Mouse (Mus musculus) embryonic stem cell, embryonic (primary cell): ENCODE results near the gene Rpl23.

ENCODE experiments used
- CTCF ChIA-PET, 4 experiments: fragments of 300-600 bp in 2 of 4; fragments of 350-600 bp in 2 of 4; sonication (Branson Sonifier 250); formaldehyde crosslinking; loops; one replicate each; lab custom pipeline; 2022; ENCODE audit warnings: inconsistent platforms in 2 of 4; lab: Charles Lee
- POLR2A ChIA-PET, 4 experiments: fragments of 300-600 bp in 2 of 4; fragments of 350-600 bp in 2 of 4; sonication (Branson Sonifier 250); formaldehyde crosslinking; loops; one replicate each; lab custom pipeline; 2022; ENCODE audit warnings: antibody characterized with exemption in 4 of 4, inconsistent platforms in 1 of 4; lab: Charles Lee

The Rpl23 gene

GRCm38 (mm10) chr11:97744063-97744717 lies 38.0 kb downstream of the Rpl23 start, which contains the start of gene Pip4k2b:
Gene Pip4k2b, minus strand, starts transcription at chr11:97744704.
- ChIA-PET POLR2A (interaction anchor here (0.5 to 4.8 kb wide), 60 partner anchors 9 to 789 kb away, joined by 3 to 54 read pairs (median 4); partner anchors contain the start of genes Psmb3 (in 4 of the 4), 1700001P01Rik (in 3 of the 4), Cwc25 (in 3 of the 4) and Rpl23 (in 3 of the 4)), CTCF (interaction anchor here (0.5 to 2.0 kb wide), 9 partner anchors 12 to 258 kb away, joined by 3 to 9 read pairs (median 4); no protein-coding TSS in a partner anchor)

DNA sequence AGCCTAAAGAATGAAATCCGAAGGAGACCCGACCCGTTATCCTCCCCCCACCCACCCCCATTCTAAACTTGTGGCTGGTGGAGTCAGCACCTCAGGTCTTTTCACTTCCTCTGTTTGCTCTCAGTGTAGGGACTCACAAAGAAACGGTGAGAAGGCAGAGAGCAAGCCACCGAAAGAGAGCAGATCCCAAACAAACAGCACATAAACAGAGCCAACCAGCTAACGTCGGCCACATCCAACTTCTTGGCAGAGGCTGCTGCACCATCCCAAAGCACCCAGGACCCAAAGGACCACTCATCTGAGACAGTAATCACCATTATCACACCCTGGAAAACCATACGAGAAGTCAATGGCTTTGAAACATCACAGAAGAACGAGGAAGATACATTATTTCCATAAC lies 38.8 kb downstream of the Rpl23 start:
- ChIA-PET CTCF (interaction anchor here (0.5 to 2.0 kb wide), 6 partner anchors 11 to 145 kb away, joined by 3 to 15 read pairs (median 5); no protein-coding TSS in a partner anchor), POLR2A (interaction anchor here in 3 of 4 experiments (0.6 to 4.8 kb wide), 25 partner anchors 8 to 311 kb away, joined by 3 to 54 read pairs (median 4); partner anchors contain the start of genes 1700001P01Rik (in 2 of the 3), Rpl23 (in 2 of the 3), Cwc25 (in 1 of the 3) and Mllt6 (in 1 of the 3))

GRCm38 (mm10) chr11:97742591-97742990 lies 39.6 kb downstream of the Rpl23 start:
- ChIA-PET CTCF (interaction anchor here in 1 of 4 experiments (1.6 kb wide), 1 partner anchor 98 kb away, joined by 5 read pairs; no protein-coding TSS in a partner anchor), POLR2A (interaction anchor here in 3 of 4 experiments (0.7 to 4.8 kb wide), 20 partner anchors 10 to 142 kb away, joined by 3 to 54 read pairs (median 5); partner anchors contain the start of genes Psmb3 (in 2 of the 3), Rpl23 (in 2 of the 3), B230217C12Rik (in 1 of the 3) and Cwc25 (in 1 of the 3))

DNA sequence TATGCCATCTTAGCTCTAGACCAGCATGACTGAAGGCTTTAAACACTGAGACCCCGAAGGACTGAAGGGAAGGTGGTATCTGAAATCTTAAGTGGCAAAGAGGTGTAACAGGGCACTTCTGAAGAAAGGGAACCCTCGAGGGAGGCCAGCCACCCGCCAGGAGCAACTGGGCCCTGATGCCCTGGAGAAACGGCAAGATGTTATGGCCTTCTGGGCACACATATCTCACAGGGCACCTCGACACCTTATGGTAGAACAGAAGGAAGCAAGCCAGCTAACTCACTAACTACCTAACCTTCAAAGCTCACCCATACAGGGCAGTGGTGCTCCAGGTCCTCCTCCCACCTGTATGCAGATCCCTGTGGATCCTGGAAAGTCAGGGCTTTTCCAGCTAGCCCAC lies 40.1 kb downstream of the Rpl23 start:
- ChIA-PET CTCF (interaction anchor here in 1 of 4 experiments (1.6 kb wide), 1 partner anchor 97 kb away, joined by 5 read pairs; no protein-coding TSS in a partner anchor), POLR2A (interaction anchor here (0.6 to 4.8 kb wide), 19 partner anchors 9 to 142 kb away, joined by 3 to 54 read pairs (median 5); partner anchors contain the start of genes Psmb3 (in 2 of the 4), B230217C12Rik (in 1 of the 4), Cwc25 (in 1 of the 4) and Fbxo47 (in 1 of the 4))

DNA sequence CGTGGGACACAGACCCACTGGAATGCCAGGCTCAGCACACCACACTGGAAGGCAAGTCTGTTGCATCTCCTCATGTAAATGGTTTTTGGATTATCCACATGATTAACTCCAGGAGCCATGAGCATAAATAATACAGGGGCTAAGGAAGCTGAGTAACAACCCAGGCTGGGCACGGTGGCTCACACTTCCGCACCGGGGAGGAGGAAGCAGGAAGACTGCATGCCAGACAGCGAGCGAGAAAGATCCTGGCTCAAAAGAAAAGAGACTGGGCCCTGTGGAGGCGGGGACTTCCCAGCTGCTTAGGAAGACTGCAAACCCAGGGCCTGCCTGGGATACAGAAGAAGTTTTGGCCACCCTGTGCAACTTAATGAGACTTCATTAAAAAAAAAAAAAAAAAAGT lies 42.0 kb downstream of the Rpl23 start:
- ChIA-PET POLR2A (interaction anchor here in 2 of 4 experiments (0.5 to 2.2 kb wide), 13 partner anchors 10 to 1726 kb away, joined by 3 to 9 read pairs (median 4); partner anchors contain the start of genes Psmb3 (in 1 of the 2), Rpl19 (in 1 of the 2) and Rpl23 (in 1 of the 2)), CTCF (interaction anchor here in 3 of 4 experiments (0.6 to 1.3 kb wide), 6 partner anchors 41 to 372 kb away, joined by 4 to 14 read pairs (median 6); no protein-coding TSS in a partner anchor)

DNA sequence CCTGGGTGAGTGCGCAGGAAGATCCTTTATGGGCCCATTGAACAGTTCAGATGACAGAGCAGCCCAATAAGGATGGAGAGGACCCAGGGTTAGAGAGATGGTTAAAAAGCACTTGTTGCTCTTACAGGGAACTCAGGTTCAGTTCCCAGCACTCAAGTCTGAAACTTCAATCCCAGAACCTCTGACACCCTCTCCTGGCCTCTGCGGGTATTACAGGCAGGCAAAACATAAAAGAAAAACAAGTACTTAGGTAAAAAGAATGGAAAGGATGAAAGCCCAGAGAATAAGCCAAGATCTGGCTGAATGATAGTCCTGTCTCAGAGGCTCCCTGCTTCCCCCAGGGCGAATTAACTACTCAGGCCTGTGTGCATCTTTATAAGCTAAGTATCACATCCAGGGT lies 43.1 kb downstream of the Rpl23 start:
- ChIA-PET CTCF (interaction anchor here in 2 of 4 experiments (0.5 to 1.7 kb wide), 4 partner anchors 11 to 205 kb away, joined by 3 to 12 read pairs (median 7); no protein-coding TSS in a partner anchor), POLR2A (interaction anchor here in 1 of 4 experiments (0.6 to 2.2 kb wide), 9 partner anchors 11 to 213 kb away, joined by 3 to 9 read pairs (median 4); partner anchors contain the start of genes Pcgf2 and Psmb3)

GRCm38 (mm10) chr11:97738703-97739102 lies 43.5 kb downstream of the Rpl23 start:
- ChIA-PET CTCF (interaction anchor here in 1 of 4 experiments (0.8 to 1.7 kb wide), 3 partner anchors 10 to 94 kb away, joined by 3 to 6 read pairs (median 5); no protein-coding TSS in a partner anchor), POLR2A (interaction anchor here in 3 of 4 experiments (0.6 to 2.2 kb wide), 11 partner anchors 23 to 256 kb away, joined by 3 to 9 read pairs (median 3); partner anchors contain the start of genes Cwc25 (in 1 of the 3), Pcgf2 (in 1 of the 3) and Psmb3 (in 1 of the 3))

- ChIA-PET POLR2A (interaction anchor here in 2 of 4 experiments (1.0 to 2.8 kb wide), 7 partner anchors 11 to 108 kb away, joined by 3 to 9 read pairs (median 4); partner anchors contain the start of gene Epop (in 1 of the 2)), CTCF (interaction anchor here in 3 of 4 experiments (0.6 to 1.7 kb wide), 4 partner anchors 23 to 93 kb away, joined by 3 to 6 read pairs (median 4); no protein-coding TSS in a partner anchor)
These were observed 44.6 kb downstream of the Rpl23 start for GRCm38 (mm10) chr11:97737600-97737999.

GRCm38 (mm10) chr11:97736645-97737044 lies 45.6 kb downstream of the Rpl23 start:
- ChIA-PET POLR2A (interaction anchor here (0.5 to 2.8 kb wide), 17 partner anchors 19 to 394 kb away, joined by 3 to 9 read pairs (median 4); partner anchors contain the start of genes Epop (in 1 of the 4) and Rpl23 (in 1 of the 4)), CTCF (interaction anchor here in 2 of 4 experiments (0.6 to 1.0 kb wide), 4 partner anchors 19 to 92 kb away, joined by 3 to 6 read pairs (median 3); no protein-coding TSS in a partner anchor)

- ChIA-PET CTCF (interaction anchor here in 2 of 4 experiments (0.6 to 1.3 kb wide), 3 partner anchors 20 to 90 kb away, joined by 3 to 5 read pairs (median 3); no protein-coding TSS in a partner anchor), POLR2A (interaction anchor here in 2 of 4 experiments (0.6 to 2.4 kb wide), 6 partner anchors 10 to 269 kb away, joined by 3 to 7 read pairs (median 3); partner anchors contain the start of genes Fbxo47 (in 1 of the 2) and Pip4k2b (in 1 of the 2))
These were observed 47.4 kb downstream of the Rpl23 start for GRCm38 (mm10) chr11:97734810-97735209.

DNA sequence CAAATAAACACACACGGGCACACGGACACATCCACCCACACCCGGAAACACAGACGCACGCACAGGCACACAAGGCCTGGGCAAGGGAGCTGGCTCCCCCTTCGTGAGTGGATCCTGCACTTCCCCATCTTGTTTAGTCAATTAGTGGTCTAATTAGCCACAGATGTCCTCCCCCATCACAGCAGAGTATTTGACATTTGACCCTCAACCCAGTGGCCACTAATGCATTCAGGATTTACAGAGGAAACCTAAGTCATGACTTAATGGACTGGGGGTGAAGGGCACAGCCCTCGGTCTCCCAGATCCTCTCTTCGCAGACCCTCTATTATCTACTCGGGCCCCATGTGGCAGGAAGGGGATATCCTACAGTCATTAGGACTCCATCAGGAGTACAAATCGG lies 48.5 kb downstream of the Rpl23 start:
- ChIA-PET CTCF (interaction anchor here in 3 of 4 experiments (0.6 to 1.1 kb wide), 3 partner anchors 35 to 89 kb away, joined by 3 to 5 read pairs (median 3); no protein-coding TSS in a partner anchor), POLR2A (interaction anchor here in 3 of 4 experiments (0.6 to 2.6 kb wide), 9 partner anchors 9 to 1744 kb away, joined by 3 to 13 read pairs (median 4); partner anchors contain the start of gene Rpl23 (in 2 of the 3))

DNA sequence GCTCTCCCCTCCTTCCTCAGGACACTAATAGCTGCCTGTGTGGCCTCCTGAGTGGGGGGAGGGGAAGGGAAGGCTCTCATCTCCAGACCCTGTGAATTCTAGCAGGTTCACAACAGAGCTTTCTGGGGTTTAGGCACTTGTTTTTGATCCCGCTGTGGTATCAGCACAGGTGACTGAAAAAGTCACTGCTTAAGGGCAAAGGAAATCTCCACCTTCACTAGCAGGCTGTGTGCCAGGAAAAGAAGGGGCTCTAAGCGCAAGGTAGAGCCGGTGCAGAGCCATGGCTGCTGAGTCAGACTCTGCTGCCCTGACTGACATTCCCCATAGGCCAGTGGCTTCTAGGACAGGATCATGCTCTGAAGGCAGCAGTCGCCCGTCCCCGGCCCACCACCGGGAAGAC lies 53.5 kb downstream of the Rpl23 start:
- ChIA-PET CTCF (interaction anchor here in 2 of 4 experiments (0.6 to 1.1 kb wide), 6 partner anchors 10 to 166 kb away, joined by 3 to 5 read pairs (median 4); no protein-coding TSS in a partner anchor), POLR2A (interaction anchor here in 2 of 4 experiments (0.7 to 1.8 kb wide), 5 partner anchors 16 to 102 kb away, joined by 3 to 4 read pairs (median 3); partner anchors contain the start of gene Pip4k2b (in 1 of the 2))

DNA sequence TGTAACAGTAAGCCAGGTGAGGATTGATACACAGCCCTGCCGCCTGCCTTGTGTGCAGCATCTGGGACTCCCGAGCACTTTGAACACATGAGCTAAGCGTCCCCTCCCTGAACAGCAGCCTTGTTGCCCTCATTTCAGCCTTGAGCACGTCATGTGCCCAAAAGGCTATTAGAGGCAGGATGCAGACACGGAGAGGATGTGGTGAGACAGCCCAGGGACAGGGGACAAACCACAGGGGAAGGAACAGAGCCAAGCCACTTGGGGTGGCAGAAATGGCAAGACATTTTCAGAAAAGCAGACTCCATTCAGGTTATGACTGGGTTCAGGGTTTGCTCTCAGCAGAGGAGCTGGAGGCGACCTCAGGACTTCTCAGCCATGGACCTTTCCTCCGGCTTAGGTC lies 53.9 kb downstream of the Rpl23 start:
- CTCF ChIA-PET: interaction anchor here in 2 of 4 experiments (0.6 to 1.1 kb wide), 5 partner anchors 10 to 167 kb away, joined by 3 to 5 read pairs (median 4); no protein-coding TSS in a partner anchor
- POLR2A ChIA-PET: interaction anchor here in 2 of 4 experiments (0.7 to 1.8 kb wide), 4 partner anchors 17 to 102 kb away, joined by 3 to 4 read pairs (median 4); partner anchors contain the start of gene Pip4k2b (in 1 of the 2)
